ENCODE assay signal across 8 mouse cellular contexts in the genomic region with DNA sequence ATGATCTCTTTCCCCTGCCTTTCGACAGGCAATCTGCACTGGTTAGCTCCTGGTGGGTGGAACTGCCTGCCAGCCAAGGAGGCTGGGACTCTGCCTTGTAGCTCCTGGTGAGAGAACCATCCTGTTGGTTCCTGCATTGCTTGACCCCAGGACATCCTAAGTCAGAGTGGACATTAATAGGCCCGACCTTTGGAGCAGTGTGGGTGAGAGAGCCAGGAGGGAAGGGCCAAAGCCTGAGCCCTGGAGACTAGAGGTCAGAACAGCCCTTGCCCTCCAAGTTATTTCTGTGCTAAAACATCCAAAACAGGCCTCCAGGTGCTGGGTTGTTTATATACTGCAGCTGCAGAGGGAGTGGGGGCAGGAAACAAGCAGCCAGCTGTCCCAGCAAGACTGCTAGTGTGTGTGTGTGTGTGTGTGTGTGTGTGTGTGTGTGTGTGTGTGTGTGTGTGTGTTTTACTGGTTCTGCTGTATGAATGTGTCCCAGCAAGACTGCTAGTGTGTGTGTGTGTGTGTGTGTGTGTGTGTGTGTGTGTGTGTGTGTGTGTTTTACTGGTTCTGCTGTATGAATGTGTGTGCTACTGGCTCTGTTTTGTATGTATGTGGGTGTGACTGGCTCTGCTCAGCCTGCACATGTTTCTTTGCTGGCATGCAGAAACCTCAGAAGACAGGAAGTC. TPM values are rescaled to one million over a fixed set of nuclear protein-coding genes. Genes with fewer than 3 reads are reported as not detected.
A peak's percentile ranks its signal among the peaks of the same experiment; 100 is the strongest.
DNase-seq lines count a peak whose midpoint lies in the region; ATAC-seq lines count a peak whose summit lies in the region.

No protein-coding gene starts in this region.

- H3K27me3 ChIP-seq in midbrain, embryonic 14.5 days (ENCODE audit: control insufficient read depth, insufficient read depth, low read length): no peaks in the 10 kb centered on the region

- no peak for DNase-seq in frontal cortex, postnatal 10 days (ENCODE audit: low spot score in 2 of 2)
- DNase-seq in adipocyte (ENCODE audit: low spot score): peak; percentile 88
- peak; percentile 52 to 62 for DNase-seq in kidney, postnatal 4 days
- no peak for DNase-seq in retina, postnatal 1 day
- no peak for DNase-seq in midbrain, embryonic 14.5 days

- H3K4me1 ChIP-seq in midbrain, embryonic 14.5 days (ENCODE audit: control insufficient read depth, insufficient read depth, low read length): no peaks in the 10 kb centered on the region

- no peaks in the 10 kb centered on the region for H3K36me3 ChIP-seq in midbrain, embryonic 14.5 days (ENCODE audit: control insufficient read depth, insufficient read depth, low read length)

- 66% methylated on average over 2 of the region's 2 CpGs for WGBS in midbrain, embryonic 14.5 days

- no peak overlapping the region for H3K4me2 ChIP-seq in midbrain, embryonic 14.5 days (ENCODE audit: low read length)

- H3K9me3 ChIP-seq in midbrain, embryonic 14.5 days (ENCODE audit: control insufficient read depth, low read length): no peaks in the 10 kb centered on the region

- no peak overlapping the region for H3K4me3 ChIP-seq in midbrain, embryonic 14.5 days (replicated peaks; ENCODE audit: low read depth, low read length)

- ATAC-seq in frontal cortex, adult (ENCODE audit: low TSS enrichment): peak; percentile 55; the same call in 1 of the 2 replicates
- peak; percentile 28; the same call in 1 of the 2 replicates for ATAC-seq in granulocyte monocyte progenitor cell, adult 5-6 weeks (replicated peaks; ENCODE audit: poor library complexity, severe bottlenecking)
- ATAC-seq in monocyte, adult 5-6 weeks (replicated peaks; ENCODE audit: insufficient number of reproducible peaks, low FRiP score, low TSS enrichment, poor library complexity, severe bottlenecking): peak; percentile 45; the same call in 1 of the 2 replicates
- no peak for ATAC-seq in midbrain, embryonic 14.5 days (ENCODE audit: low FRiP score, low TSS enrichment)

- no peak overlapping the region for H3K27ac ChIP-seq in midbrain, embryonic 14.5 days (replicated peaks; ENCODE audit: low read depth, low read length)

- H3K9ac ChIP-seq in midbrain, embryonic 14.5 days (replicated peaks; ENCODE audit: low read length): no peak overlapping the region

RNA-seq across cellular contexts. Expression of a gene that starts 6.1 kb away (rescaled TPM):
- total RNA-seq in granulocyte monocyte progenitor cell, adult 5-6 weeks (2014; fragmentation: Nextera tagmentation): 71.4 and 92.2 TPM in 2 replicates
- 44.7 and 53.7 TPM in 2 replicates for total RNA-seq in granulocyte monocyte progenitor cell, adult 5-6 weeks (2017)
- total RNA-seq in monocyte, adult 5-6 weeks (2017): 98.9 to 146 TPM (median 146 TPM) in 3 replicates
- 48.0 and 50.2 TPM in 2 replicates for polyA plus RNA-seq in midbrain, embryonic 14.5 days (2014; fragmentation: Nextera tagmentation; extraction: Ambion mirVana)

RNA-seq across cellular contexts. Expression of a gene that starts 43.5 kb away (rescaled TPM):
- total RNA-seq in granulocyte monocyte progenitor cell, adult 5-6 weeks (2014; fragmentation: Nextera tagmentation): 1.6 and 2.8 TPM in 2 replicates
- 0.39 and 0.57 TPM in 2 replicates for total RNA-seq in granulocyte monocyte progenitor cell, adult 5-6 weeks (2017)
- total RNA-seq in monocyte, adult 5-6 weeks (2017): 2.8 to 3.6 TPM (median 3.5 TPM) in 3 replicates
- polyA plus RNA-seq in midbrain, embryonic 14.5 days (2014; fragmentation: Nextera tagmentation; extraction: Ambion mirVana): 2.1 and 3.0 TPM in 2 replicates

Comparison
In these comparisons a context has a peak if more than half of its experiments do, and no peak if none do; other contexts are left out.
1. DNase-seq: peak in adipocyte (single experiment) and kidney, postnatal 4 days (2 of 2); none in frontal cortex, postnatal 10 days (0 of 2), retina, postnatal 1 day (single experiment) and midbrain, embryonic 14.5 days (single experiment).